Mouse (Mus musculus) urinary bladder, postnatal 14 days (tissue): ENCODE data around the gene Hs6st3.

ENCODE experiments used
- DNase-seq: peaks from one replicate; pipeline ENCODE4 v3.0.0; 2021; ENCODE audit warnings: low spot score

Hs6st3 gene

GRCm38 (mm10) chr14:119797172-119797850, 659.2 kb downstream of the Hs6st3 start:
- no peak for DNase-seq

- DNase-seq = no peak
Observed at GRCm38 (mm10) chr14:119798561-119798960, 660.4 kb downstream of the Hs6st3 start.

GRCm38 (mm10) chr14:119800856-119801255, 662.7 kb downstream of the Hs6st3 start:
- DNase-seq = no peak

GRCm38 (mm10) chr14:119813898-119814297, 675.8 kb downstream of the Hs6st3 start:
- no peak for DNase-seq

GRCm38 (mm10) chr14:119815616-119816015, 677.5 kb downstream of the Hs6st3 start:
- no peak for DNase-seq

GRCm38 (mm10) chr14:119820562-119820961, 682.4 kb downstream of the Hs6st3 start:
- no peak for DNase-seq

- no peak for DNase-seq
Observed at GRCm38 (mm10) chr14:119831165-119832011, 693.2 kb downstream of the Hs6st3 start.

- DNase-seq = no peak
Observed at GRCm38 (mm10) chr14:119832012-119832325, 693.8 kb downstream of the Hs6st3 start.

GRCm38 (mm10) chr14:119832940-119833339, 694.8 kb downstream of the Hs6st3 start:
- no peak for DNase-seq

GRCm38 (mm10) chr14:119834008-119834700, 696.0 kb downstream of the Hs6st3 start:
- DNase-seq = no peak

GRCm38 (mm10) chr14:119836051-119836450, 697.9 kb downstream of the Hs6st3 start:
- no peak for DNase-seq

- no peak for DNase-seq
Observed at GRCm38 (mm10) chr14:119847540-119847939, 709.4 kb downstream of the Hs6st3 start.

- no peak for DNase-seq
Observed at GRCm38 (mm10) chr14:119848759-119849298, 710.7 kb downstream of the Hs6st3 start.

- no peak for DNase-seq
Observed at GRCm38 (mm10) chr14:119849338-119849737, 711.2 kb downstream of the Hs6st3 start.

GRCm38 (mm10) chr14:119852139-119852538, 714.0 kb downstream of the Hs6st3 start:
- DNase-seq = no peak

- no peak for DNase-seq
Observed at GRCm38 (mm10) chr14:119857338-119858291, 719.5 kb downstream of the Hs6st3 start.

GRCm38 (mm10) chr14:119873617-119874016, 735.5 kb downstream of the Hs6st3 start:
- DNase-seq = no peak

GRCm38 (mm10) chr14:119892922-119893321, 754.8 kb downstream of the Hs6st3 start:
- DNase-seq = no peak

GRCm38 (mm10) chr14:119895097-119895496, 757.0 kb downstream of the Hs6st3 start:
- no peak for DNase-seq

GRCm38 (mm10) chr14:119895765-119896465, 757.8 kb downstream of the Hs6st3 start:
- no peak for DNase-seq

- DNase-seq = no peak
Observed at GRCm38 (mm10) chr14:119902486-119902885, 764.3 kb downstream of the Hs6st3 start.
